Mouse (Mus musculus) urinary bladder, adult 2 months (tissue): ENCODE data around the gene Pitpnc1. TPM values are rescaled to one million over a fixed set of nuclear protein-coding genes. Genes with fewer than 3 reads are reported as not detected.

Experiments
- DNase-seq: peaks from one replicate; pipeline ENCODE4 v3.0.0; 2022; ENCODE audit warnings: low spot score
- polyA plus RNA-seq: library from polyadenylated mRNA; depleted of rRNA; stranded (reverse); fragments of >200 nt; gene quantifications from 2 replicates; pipeline ENCODE4 v1.2.3, GENCODE M21; 2012

Gene Pitpnc1
- polyA plus RNA-seq, 1 experiment, result 9.1 TPM

GRCm38 (mm10) chr11:107279258-107279657 lies 191.2 kb downstream of the Pitpnc1 start:
- DNase-seq, result no peak

GRCm38 (mm10) chr11:107276898-107277297 lies 193.6 kb downstream of the Pitpnc1 start:
- no peak for DNase-seq

GRCm38 (mm10) chr11:107276337-107276736 lies 194.2 kb downstream of the Pitpnc1 start:
- no peak for DNase-seq

- DNase-seq, result no peak
Measured at GRCm38 (mm10) chr11:107275902-107276301, 194.6 kb downstream of the Pitpnc1 start.

GRCm38 (mm10) chr11:107274206-107274605 lies 196.3 kb downstream of the Pitpnc1 start:
- DNase-seq, result no peak

GRCm38 (mm10) chr11:107272351-107272975 lies 198.0 kb downstream of the Pitpnc1 start:
- no peak for DNase-seq

- DNase-seq, result no peak
Measured at GRCm38 (mm10) chr11:107270564-107270963, 199.9 kb downstream of the Pitpnc1 start.

GRCm38 (mm10) chr11:107267522-107267921 lies 203.0 kb downstream of the Pitpnc1 start:
- no peak for DNase-seq

- DNase-seq, result no peak
Measured at GRCm38 (mm10) chr11:107265861-107266260, 204.6 kb downstream of the Pitpnc1 start.

- DNase-seq, result no peak
Measured at GRCm38 (mm10) chr11:107264889-107265615, 205.4 kb downstream of the Pitpnc1 start.

- no peak for DNase-seq
Measured at GRCm38 (mm10) chr11:107263838-107264237, 206.7 kb downstream of the Pitpnc1 start.

GRCm38 (mm10) chr11:107259428-107259827 lies 211.1 kb downstream of the Pitpnc1 start:
- no peak for DNase-seq

GRCm38 (mm10) chr11:107255185-107255584 lies 215.3 kb downstream of the Pitpnc1 start:
- no peak for DNase-seq

- DNase-seq, result no peak
Measured at GRCm38 (mm10) chr11:107254181-107254580, 216.3 kb downstream of the Pitpnc1 start.

GRCm38 (mm10) chr11:107252026-107252425 lies 218.5 kb downstream of the Pitpnc1 start:
- DNase-seq, result no peak

- DNase-seq, result no peak
Measured at GRCm38 (mm10) chr11:107251460-107251859, 219.0 kb downstream of the Pitpnc1 start.

GRCm38 (mm10) chr11:107250882-107251281 lies 219.6 kb downstream of the Pitpnc1 start:
- no peak for DNase-seq

- no peak for DNase-seq
Measured at GRCm38 (mm10) chr11:107248753-107249152, 221.7 kb downstream of the Pitpnc1 start.

GRCm38 (mm10) chr11:107245657-107246056 lies 224.8 kb downstream of the Pitpnc1 start:
- no peak for DNase-seq

GRCm38 (mm10) chr11:107243126-107243525 lies 227.4 kb downstream of the Pitpnc1 start:
- no peak for DNase-seq

- DNase-seq, result no peak
Measured at GRCm38 (mm10) chr11:107241678-107242077, 228.8 kb downstream of the Pitpnc1 start.

- no peak for DNase-seq
Measured at GRCm38 (mm10) chr11:107238506-107238905, 232.0 kb downstream of the Pitpnc1 start.

GRCm38 (mm10) chr11:107237532-107237931 lies 233.0 kb downstream of the Pitpnc1 start:
- no peak for DNase-seq
